Mouse (Mus musculus) neural tube, embryonic 14.5 days (tissue): ENCODE measurements around the gene Mien1. TPM values are rescaled to one million over a fixed set of nuclear protein-coding genes. Genes with fewer than 3 reads are reported as not detected.

ENCODE experiments used
- ATAC-seq: fragments of 200-750 bp; cut with Nextera tagmentation; 2 replicates; pipeline ENCODE4 v1.8.0; 2017; ENCODE audit warnings: low read depth, mild to moderate bottlenecking, moderate TSS enrichment, moderate library complexity
- H3K27ac ChIP-seq: fragments of 300-500 bp; sonication (generic); 2 replicates; pipeline ENCODE4 v1.5.1; 2014; ENCODE audit warnings: low read depth, mild to moderate bottlenecking, control low read depth, low read length, moderate library complexity, mixed read lengths
- H3K27me3 ChIP-seq: fragments of 300-500 bp; sonication (generic); 2 replicates; pipeline ENCODE4 v1.6.1; 2014; ENCODE audit warnings: low read length; ENCODE audit not compliant: control insufficient read depth, insufficient read depth
- H3K36me3 ChIP-seq: fragments of 300-500 bp; sonication (generic); 2 replicates; pipeline ENCODE4 v1.6.1; 2014; ENCODE audit warnings: low read length, mixed read lengths; ENCODE audit not compliant: control insufficient read depth, insufficient read depth
- H3K4me1 ChIP-seq: fragments of 300-500 bp; sonication (generic); 2 replicates; pipeline ENCODE4 v1.6.1; 2014; ENCODE audit warnings: low read length; ENCODE audit not compliant: control insufficient read depth, insufficient read depth
- H3K4me2 ChIP-seq: fragments of 300-500 bp; sonication (generic); 2 replicates; pipeline ENCODE4 v1.6.1; 2014; ENCODE audit warnings: mild to moderate bottlenecking, low read depth, low read length, control low read depth
- H3K4me3 ChIP-seq: fragments of 300-500 bp; sonication (generic); 2 replicates; pipeline ENCODE4 v1.5.1; 2014; ENCODE audit warnings: low read depth, low read length, control low read depth, mixed read lengths
- H3K9ac ChIP-seq: fragments of 300-500 bp; sonication (generic); replicated peaks from 2 replicates; pipeline ENCODE4 v1.6.1; 2014; ENCODE audit warnings: low read depth, mild to moderate bottlenecking, control low read depth, low read length, mixed read lengths
- H3K9me3 ChIP-seq: fragments of 300-500 bp; sonication (generic); 2 replicates; pipeline ENCODE4 v1.6.1; 2016; ENCODE audit warnings: low read length; ENCODE audit not compliant: control insufficient read depth
- WGBS: fragments of 180-500 bp; shearing (Covaris S2); extraction: QIAGEN DNeasy Blood & Tissue Kit; methylation state at CpG from one replicate; pipeline ENCODE4 v1.1.7; 2014; 5-methylcytosine and 5-hydroxymethylcytosine counted together
- polyA plus RNA-seq: library from polyadenylated mRNA; unstranded; fragments of >200 nt; fragmentation: Nextera tagmentation; extraction: Ambion mirVana; gene quantifications from 2 replicates; pipeline ENCODE4 v1.2.1, GENCODE M21; 2014

Gene Mien1
- polyA plus RNA-seq, 1 experiment from 2014 or later: 247 TPM

GRCm38 (mm10) chr11:98400161-98400726, 38.5 kb downstream of the Mien1 start, which contains the start of gene Pgap3:
Gene Pgap3, minus strand, starts transcription at chr11:98400490.
- Histone ChIP-seq H3K9ac (peak within 1 kb of the TSS; percentile 69), H3K36me3 (no peaks in the 10 kb centered on the region), H3K27me3 (no peaks in the 10 kb centered on the region), H3K9me3 (no peaks in the 10 kb centered on the region), H3K27ac (peak within 1 kb of the TSS; percentile 90), H3K4me1 (peaks cover 6% of the 10 kb centered on the region; the same call in 1 of the 2 replicates), H3K4me3 (peak within 1 kb of the TSS; percentile 50), H3K4me2 (peak within 1 kb of the TSS; percentile 79)
- peak; percentile 93 for ATAC-seq
- WGBS: under 1% methylated on average over 40 of the region's 40 CpGs

- Histone ChIP-seq H3K4me2 (no peak overlapping the region), H3K27ac (no peak overlapping the region), H3K9me3 (no peaks in the 10 kb centered on the region), H3K4me1 (peaks cover 6% of the 10 kb centered on the region; the same call in 1 of the 2 replicates), H3K36me3 (no peaks in the 10 kb centered on the region), H3K4me3 (no peak overlapping the region), H3K27me3 (no peaks in the 10 kb centered on the region), H3K9ac (no peak overlapping the region)
- no peak for ATAC-seq
- 91% methylated on average over 7 of the region's 7 CpGs for WGBS
These were observed 40.8 kb downstream of the Mien1 start for GRCm38 (mm10) chr11:98397946-98398345.

GRCm38 (mm10) chr11:98395041-98395440, 43.8 kb downstream of the Mien1 start:
- Histone ChIP-seq H3K4me1 (no peaks in the 10 kb centered on the region), H3K4me2 (no peak overlapping the region), H3K27ac (no peak overlapping the region), H3K9ac (no peak overlapping the region), H3K36me3 (no peaks in the 10 kb centered on the region), H3K4me3 (no peak overlapping the region), H3K27me3 (no peaks in the 10 kb centered on the region), H3K9me3 (no peaks in the 10 kb centered on the region)
- ATAC-seq: no peak
- WGBS: 58% methylated on average over 4 of the region's 4 CpGs

GRCm38 (mm10) chr11:98394301-98394700, 44.5 kb downstream of the Mien1 start:
- no peaks in the 10 kb centered on the region for H3K4me1 ChIP-seq
- no peak overlapping the region for H3K4me3 ChIP-seq
- WGBS: 68% methylated on average over 6 of the region's 6 CpGs
- H3K9ac ChIP-seq: no peak overlapping the region
- ATAC-seq: no peak
- no peak overlapping the region for H3K4me2 ChIP-seq
- H3K36me3 ChIP-seq: no peaks in the 10 kb centered on the region
- H3K9me3 ChIP-seq: no peaks in the 10 kb centered on the region
- H3K27me3 ChIP-seq: no peaks in the 10 kb centered on the region
- H3K27ac ChIP-seq: no peak overlapping the region

- WGBS: 79% methylated on average over 6 of the region's 6 CpGs
- no peaks in the 10 kb centered on the region for H3K27me3 ChIP-seq
- no peaks in the 10 kb centered on the region for H3K9me3 ChIP-seq
- no peak for ATAC-seq
- H3K4me2 ChIP-seq: no peak overlapping the region
- H3K4me1 ChIP-seq: no peaks in the 10 kb centered on the region
- no peak overlapping the region for H3K9ac ChIP-seq
- H3K36me3 ChIP-seq: no peaks in the 10 kb centered on the region
- H3K4me3 ChIP-seq: no peak overlapping the region
- no peak overlapping the region for H3K27ac ChIP-seq
These were observed 45.5 kb downstream of the Mien1 start for GRCm38 (mm10) chr11:98393317-98393716.

- Histone ChIP-seq H3K27ac (no peak overlapping the region), H3K27me3 (peaks cover 6% of the 10 kb centered on the region; the same call in 1 of the 2 replicates), H3K4me3 (no peak overlapping the region), H3K9me3 (no peaks in the 10 kb centered on the region), H3K9ac (no peak overlapping the region), H3K4me1 (no peaks in the 10 kb centered on the region), H3K4me2 (no peak overlapping the region), H3K36me3 (no peaks in the 10 kb centered on the region)
- 63% methylated on average over 4 of the region's 4 CpGs for WGBS
- no peak for ATAC-seq
These were observed 46.1 kb downstream of the Mien1 start for GRCm38 (mm10) chr11:98392645-98393044.

- no peaks in the 10 kb centered on the region for H3K9me3 ChIP-seq
- H3K4me3 ChIP-seq: no peak overlapping the region
- WGBS: 20% methylated on average over 7 of the region's 8 CpGs
- no peak overlapping the region for H3K27ac ChIP-seq
- H3K4me1 ChIP-seq: no peaks in the 10 kb centered on the region
- no peaks in the 10 kb centered on the region for H3K36me3 ChIP-seq
- no peak for ATAC-seq
- no peak overlapping the region for H3K9ac ChIP-seq
- H3K4me2 ChIP-seq: no peak overlapping the region
- peaks cover 12% of the 10 kb centered on the region; the same call in 1 of the 2 replicates for H3K27me3 ChIP-seq
These were observed 46.8 kb downstream of the Mien1 start for GRCm38 (mm10) chr11:98392034-98392433.

- Histone ChIP-seq H3K4me3 (no peak overlapping the region), H3K4me2 (no peak overlapping the region), H3K9ac (no peak overlapping the region), H3K36me3 (no peaks in the 10 kb centered on the region), H3K27me3 (peaks cover 12% of the 10 kb centered on the region; the same call in 1 of the 2 replicates), H3K9me3 (no peaks in the 10 kb centered on the region), H3K4me1 (no peaks in the 10 kb centered on the region), H3K27ac (no peak overlapping the region)
- WGBS: 78% methylated on average over 12 of the region's 12 CpGs
- ATAC-seq: no peak
These were observed 48.6 kb downstream of the Mien1 start for GRCm38 (mm10) chr11:98390141-98390540.

- no peaks in the 10 kb centered on the region for H3K36me3 ChIP-seq
- peaks cover 12% of the 10 kb centered on the region; the same call in 1 of the 2 replicates for H3K27me3 ChIP-seq
- H3K4me3 ChIP-seq: no peak overlapping the region
- no peak overlapping the region for H3K4me2 ChIP-seq
- H3K9me3 ChIP-seq: no peaks in the 10 kb centered on the region
- no peak overlapping the region for H3K27ac ChIP-seq
- H3K4me1 ChIP-seq: no peaks in the 10 kb centered on the region
- H3K9ac ChIP-seq: no peak overlapping the region
- whole genome bisulfite sequencing: 30% methylated on average over 9 of the region's 9 CpGs
- no peak for ATAC-seq
These were observed 49.5 kb downstream of the Mien1 start for GRCm38 (mm10) chr11:98389221-98389780.
